Mouse (Mus musculus) CD4-positive helper T cell, adult 2 months (primary cell): ENCODE measurements around the gene Fcrl1.

Experiments used
- DNase-seq: peaks from one replicate; pipeline ENCODE4 v3.0.0-alpha.2; 2012; ENCODE audit warnings: low read depth, missing footprints, low spot score

Fcrl1 gene

GRCm38 (mm10) chr3:87410605-87411004 lies 34.4 kb downstream of the Fcrl1 start:
- no peak for DNase-seq

GRCm38 (mm10) chr3:87411150-87411549 lies 35.0 kb downstream of the Fcrl1 start:
- peak; percentile 40 for DNase-seq

- DNase-seq, result no peak
These were observed 44.5 kb downstream of the Fcrl1 start for GRCm38 (mm10) chr3:87420645-87421044.

- no peak for DNase-seq
These were observed 46.3 kb downstream of the Fcrl1 start for GRCm38 (mm10) chr3:87422386-87422910.

GRCm38 (mm10) chr3:87435479-87435878 lies 59.3 kb downstream of the Fcrl1 start, which contains the start of gene Fcrl5:
Fcrl5 (plus strand) TSS chr3:87435773.
- no peak for DNase-seq

- DNase-seq, result no peak
These were observed 64.4 kb downstream of the Fcrl1 start for GRCm38 (mm10) chr3:87440586-87440985.

- no peak for DNase-seq
These were observed 67.8 kb downstream of the Fcrl1 start for GRCm38 (mm10) chr3:87443968-87444367.
